Mouse (Mus musculus) gastrocnemius, postnatal 14 days (tissue): ENCODE data around the gene Cutc. TPM values are rescaled to one million over a fixed set of nuclear protein-coding genes. Genes with fewer than 3 reads are reported as not detected.

Experiments
- DNase-seq: peaks from one replicate; pipeline ENCODE4 v3.0.0; 2021; ENCODE audit warnings: mixed read lengths
- intact Hi-C: fragments of 180-260 bp; cut with DNase I; formaldehyde crosslinking; loops from one replicate; pipeline ENCODE4 v1.15.1; 2025; ENCODE audit warnings: low total_unique reads
- total RNA-seq, 2 experiments: library from RNA; stranded (reverse); gene quantifications; 2 replicates each; pipeline ENCODE4 v1.2.3; 2021

The Cutc gene
- total RNA-seq, 2 experiments from 2014 or later: 10.6 to 12.5 TPM

DNA sequence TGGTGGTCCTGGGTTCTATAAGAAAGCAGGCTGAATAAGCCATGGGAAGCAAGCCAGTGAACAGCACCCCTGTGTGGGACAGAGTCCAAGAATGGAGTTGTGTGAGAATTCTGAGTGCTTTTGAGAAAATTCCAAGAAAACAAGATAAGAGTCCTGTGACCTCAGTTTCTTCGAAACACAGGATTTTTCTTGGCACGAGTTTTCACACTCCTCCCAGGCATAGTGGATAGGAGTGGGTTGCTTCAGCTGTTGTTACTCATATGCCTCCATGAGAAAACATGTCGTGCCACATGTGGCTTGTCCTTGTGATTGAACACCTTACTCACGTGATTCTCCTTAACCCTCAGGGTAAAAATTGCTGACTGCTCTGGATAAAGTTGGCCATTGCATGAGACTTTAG is 4.9 kb upstream of the Cutc start:
- intact Hi-C loops: no loop called here
- DNase-seq: no peak

DNA sequence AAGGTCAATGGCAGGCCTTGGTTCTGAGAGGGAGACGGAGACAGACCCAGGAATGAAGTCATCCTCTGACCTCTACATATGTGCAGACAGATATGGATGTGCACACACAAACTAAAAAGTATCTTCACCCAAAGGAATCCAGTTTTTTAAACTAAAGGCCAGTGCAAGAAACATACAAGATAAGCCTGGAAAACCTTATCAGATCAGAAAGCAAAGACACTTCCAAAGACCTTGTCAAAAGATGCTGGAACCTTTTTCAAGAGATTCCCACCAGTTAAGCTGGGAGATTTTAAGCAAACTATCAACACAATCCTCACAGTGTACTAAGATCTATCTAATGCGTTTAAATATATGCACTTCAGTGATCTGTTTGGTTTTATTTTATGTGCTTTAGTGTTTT is 2.8 kb upstream of the Cutc start:
- intact Hi-C loops: no loop called here
- no peak for DNase-seq

DNA sequence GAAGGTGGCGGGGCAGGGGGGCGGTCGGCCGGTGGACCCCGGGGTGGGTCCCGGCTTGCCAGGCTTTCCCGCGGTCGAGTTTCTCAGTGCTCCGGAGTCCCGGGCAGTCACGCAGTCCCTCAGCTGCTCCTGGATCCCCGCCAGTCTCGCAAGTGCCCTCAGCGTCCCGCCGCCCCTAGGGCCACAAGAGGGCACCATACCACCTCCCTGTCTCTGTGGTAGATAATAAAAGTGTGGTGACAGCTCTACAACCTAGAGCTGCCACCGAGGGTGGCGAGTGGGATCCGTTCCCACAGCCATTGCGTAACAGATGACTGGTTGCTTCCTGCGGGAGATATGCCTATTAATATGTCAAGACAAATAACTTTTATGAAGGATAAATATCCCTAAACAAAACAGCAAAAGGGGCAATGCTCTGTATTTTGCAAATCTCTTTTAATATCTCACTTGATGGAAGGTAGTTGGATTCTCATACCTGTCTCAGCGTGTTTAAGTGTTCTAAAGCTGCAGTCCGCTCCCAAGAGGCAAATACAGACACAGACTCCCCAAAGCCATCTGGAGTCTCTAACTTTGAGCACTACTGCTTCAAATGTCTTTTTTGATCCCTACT is 535 bp downstream of the Cutc start:
- intact Hi-C loops: no loop called here
- peak; percentile 91 for DNase-seq

DNA sequence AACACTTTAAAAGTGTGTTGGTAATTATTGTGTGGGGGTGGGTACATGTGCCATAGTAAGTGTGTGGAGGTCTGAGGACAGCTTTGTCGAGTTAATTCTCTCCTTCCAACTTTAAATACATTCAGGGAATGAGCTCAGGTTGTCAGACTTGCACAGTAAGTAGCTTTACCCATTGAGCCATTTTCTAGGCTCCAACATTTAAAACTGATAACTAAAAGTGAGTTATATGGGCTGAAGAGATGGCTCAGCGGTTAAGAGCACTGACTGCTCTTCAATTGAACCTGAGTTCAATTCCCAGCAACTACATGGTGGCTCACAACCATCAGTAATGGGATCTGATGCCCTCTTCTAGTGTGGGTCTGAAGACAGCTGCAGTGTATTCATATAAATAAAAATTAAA is 1.4 kb downstream of the Cutc start:
- intact Hi-C loops: no loop called here
- no peak for DNase-seq

DNA sequence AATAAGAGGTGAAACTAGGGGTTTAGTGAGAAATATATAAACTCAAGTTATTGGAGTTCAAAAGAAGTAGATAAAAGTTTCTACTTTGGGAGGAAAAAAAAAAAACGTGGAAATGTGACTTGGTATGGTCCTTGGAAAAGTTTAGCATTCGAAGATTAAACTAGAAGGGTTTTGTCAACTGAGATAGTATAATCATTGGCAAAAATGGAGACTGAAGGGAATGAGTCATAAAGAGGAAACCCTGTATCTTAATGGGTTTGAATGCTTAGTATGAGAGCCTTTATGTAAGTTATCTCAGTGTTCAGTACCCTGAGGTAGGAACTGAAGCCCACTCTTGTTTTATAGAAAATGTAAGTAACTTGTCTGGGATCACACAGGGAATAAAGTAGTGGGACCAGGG is 2.1 kb downstream of the Cutc start:
- intact Hi-C loops: no loop called here
- DNase-seq: no peak

DNA sequence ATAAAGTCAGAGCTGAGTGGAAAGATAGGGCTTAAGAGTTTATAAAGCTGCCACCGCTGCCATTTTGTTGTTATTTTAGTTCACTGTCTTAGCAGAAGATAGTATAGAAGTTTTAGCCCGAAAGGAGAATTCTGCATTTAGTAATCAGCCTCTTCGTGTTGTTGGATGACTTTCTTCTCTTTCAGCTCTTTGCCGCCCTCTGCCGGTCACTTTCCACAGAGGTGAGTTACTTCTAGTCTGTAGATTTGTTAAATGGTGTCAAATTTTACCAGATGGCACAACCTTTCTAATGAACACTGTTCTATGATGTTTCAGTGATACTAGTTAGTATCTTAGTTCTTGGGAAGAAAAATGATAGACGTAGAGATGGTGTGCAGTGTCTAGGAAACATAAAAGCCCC is 7.7 kb downstream of the Cutc start:
- intact Hi-C loops: loop anchor here (5.0 kb wide), 1 partner anchor 128 kb away; no protein-coding TSS in a partner anchor
- peak; percentile 62 for DNase-seq

DNA sequence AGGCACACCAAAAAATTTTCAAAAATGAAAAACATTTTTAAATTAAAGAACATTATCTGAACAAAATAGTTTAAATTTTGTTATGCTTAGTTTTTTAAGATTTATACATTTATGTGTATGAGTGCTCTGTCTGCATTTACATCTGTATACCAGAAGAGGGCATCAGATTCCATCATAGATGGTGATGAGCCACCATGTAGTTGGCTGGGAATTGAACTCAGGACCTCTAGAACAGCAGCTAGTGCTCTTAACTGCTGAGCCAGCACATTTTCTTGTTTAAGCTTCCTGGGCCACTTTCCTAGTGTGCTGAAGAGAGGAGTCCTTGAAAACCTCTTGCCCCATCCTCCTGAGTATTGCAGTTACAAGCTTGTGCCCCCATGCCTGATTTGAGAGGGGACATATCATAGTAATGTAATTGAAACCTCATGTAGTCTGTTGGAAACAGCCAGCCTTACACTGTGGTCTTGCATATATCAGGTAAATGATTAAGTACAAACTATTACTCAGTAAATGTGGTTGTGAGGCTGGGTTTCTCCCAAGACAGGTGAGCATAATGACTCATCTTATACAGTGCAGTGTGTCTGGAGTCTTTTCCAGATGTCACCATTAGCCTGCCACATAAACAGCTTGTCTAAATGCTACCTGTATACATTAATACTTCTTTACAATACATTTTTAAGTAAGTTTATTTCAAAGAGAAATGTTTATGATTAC is 8.9 kb downstream of the Cutc start:
- intact Hi-C loops: loop anchor here (5.0 kb wide), 1 partner anchor 129 kb away; no protein-coding TSS in a partner anchor
- DNase-seq: no peak

DNA sequence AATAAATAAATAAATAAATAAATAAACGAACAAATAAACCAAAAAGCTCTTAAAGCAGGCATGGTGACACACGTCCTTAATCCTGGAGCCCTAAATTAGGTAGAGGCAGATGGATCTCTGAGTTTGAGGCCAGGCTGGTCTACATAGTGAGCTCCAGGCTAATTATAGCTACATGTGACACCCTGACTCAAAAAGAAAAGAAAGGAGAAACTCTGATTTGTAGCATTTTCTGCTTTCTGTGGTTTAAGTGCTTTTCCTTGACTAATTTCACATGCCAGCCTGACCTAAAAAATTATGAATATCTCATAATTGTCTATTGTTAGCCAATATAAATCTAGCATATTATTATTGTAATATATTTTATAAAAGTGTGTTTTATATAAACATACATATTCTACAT is 9.6 kb downstream of the Cutc start:
- intact Hi-C loops: loop anchor here (5.0 kb wide), 1 partner anchor 130 kb away; no protein-coding TSS in a partner anchor
- no peak for DNase-seq

DNA sequence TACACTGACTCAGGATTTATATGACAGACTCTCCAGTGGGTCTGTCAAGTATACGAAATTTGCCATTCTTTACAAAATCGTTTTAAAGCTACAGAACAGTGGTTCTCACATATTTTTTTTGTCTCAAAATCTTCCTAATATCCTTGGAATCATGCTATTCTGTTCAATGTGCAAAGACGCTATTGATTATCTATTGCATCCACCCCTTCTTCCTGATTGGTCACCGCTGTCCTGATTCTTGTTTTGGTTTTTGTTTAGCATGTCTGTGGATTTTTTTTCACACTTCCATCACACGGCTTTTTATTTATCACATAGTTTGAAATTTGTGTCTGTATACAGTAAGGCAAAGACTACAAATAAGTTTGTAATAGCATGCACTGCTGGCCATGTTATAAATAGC is 13.7 kb downstream of the Cutc start:
- intact Hi-C loops: no loop called here
- no peak for DNase-seq

DNA sequence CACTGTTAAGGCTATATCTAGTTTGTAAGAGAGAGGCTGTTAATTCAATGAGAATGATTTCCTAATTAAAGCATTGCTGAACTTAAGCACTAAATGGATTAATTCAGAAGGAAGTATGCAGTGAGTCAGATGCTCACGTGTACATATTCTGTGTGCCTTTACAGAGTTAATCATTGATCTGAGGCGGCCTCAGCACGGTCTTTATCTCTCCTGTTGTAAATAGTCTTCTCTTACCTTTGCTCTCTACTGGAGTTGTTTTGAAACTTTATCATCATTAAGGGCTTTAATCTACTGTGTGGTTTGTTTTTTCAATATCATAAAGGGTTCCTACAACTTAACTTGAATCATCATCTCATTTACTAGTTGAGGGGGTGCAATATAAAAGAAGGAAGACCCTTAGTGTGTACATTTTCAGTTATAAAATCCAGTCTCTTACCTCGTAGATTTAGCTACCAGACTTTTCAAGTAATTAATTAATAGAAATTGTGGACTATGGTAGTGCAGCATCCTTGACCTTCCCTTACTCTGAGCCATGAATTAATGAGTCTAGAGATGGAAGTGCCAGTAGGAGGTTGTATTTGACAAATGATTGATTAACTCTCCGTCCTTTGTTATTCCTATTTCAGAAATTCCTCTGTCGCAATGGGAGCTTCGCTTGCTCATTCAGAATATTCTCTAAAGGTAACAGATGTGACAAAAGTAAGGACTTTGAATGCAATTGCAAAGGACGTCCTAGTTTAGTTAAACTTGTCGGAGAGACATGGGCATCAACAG is 14.9 kb downstream of the Cutc start:
- DNase-seq: no peak
- intact Hi-C loops: no loop called here

DNA sequence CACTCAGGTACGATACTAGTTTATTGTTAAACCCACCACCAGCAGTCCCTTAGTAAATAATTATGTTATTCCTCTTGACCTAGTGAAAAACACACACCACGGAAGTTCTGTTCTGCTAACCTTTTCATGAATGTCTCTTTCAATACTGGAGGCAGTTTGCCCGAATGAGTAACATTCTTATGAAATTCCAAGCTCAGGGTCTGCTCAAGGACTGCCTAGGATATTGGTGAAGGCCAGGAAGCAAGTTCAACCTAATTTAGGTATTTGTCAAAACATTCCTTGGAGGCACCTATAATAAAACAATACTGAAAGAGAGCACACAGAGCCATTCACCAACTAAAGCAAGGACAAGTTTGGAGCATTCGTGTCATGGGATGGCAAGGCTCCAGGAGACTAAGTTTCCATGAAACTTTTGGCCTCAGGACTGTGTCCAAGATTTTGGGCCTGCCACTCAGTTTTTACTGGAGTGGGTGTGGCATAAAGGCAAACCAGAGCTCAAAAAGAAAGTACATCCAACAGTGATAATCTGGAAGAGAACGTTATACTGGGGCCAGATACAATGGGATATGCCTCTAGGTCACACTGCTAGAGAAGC is 16.7 kb downstream of the Cutc start:
- intact Hi-C loops: no loop called here
- DNase-seq: no peak

DNA sequence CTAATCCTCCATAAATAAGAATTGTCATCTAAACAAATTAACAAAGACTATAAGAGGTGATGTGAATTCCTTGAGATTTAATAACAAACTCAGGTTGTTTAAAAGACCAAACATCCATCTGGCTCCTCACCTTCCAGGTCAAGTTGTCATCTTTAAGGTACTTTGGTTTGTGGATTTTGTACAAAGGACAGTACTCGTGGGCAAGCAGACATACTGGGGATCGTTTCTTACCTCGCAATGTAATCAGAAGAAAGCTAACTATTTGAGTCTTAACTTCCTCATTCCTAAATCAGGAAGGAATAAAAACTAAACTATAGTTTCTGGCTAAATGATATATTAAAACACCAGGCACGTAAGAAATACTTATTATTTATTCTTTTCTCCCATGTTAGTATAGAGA is 17.8 kb downstream of the Cutc start:
- DNase-seq: no peak
- intact Hi-C loops: no loop called here

DNA sequence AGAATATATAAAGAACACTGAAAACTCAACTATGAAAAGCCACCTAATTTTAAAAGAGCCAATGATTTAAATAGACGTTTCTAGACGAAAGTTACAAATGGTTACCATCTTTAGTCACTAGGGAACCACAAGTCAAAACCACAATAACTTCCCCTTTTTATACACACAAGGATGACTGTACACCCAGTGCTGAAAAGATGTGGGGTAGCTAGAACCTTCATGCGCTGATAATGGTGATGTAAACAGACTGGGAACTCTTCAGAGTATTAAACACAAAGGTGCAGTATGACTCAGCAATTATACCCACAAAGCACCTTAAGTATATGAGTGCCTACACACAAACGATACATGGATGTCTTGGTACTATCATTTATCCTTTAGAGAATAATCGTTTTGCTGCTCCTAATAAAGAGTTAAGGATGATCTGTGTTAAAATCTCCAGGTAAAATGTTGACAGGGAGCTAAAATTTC is 18.7 kb downstream of the Cutc start:
- no peak for DNase-seq
- intact Hi-C loops: no loop called here

DNA sequence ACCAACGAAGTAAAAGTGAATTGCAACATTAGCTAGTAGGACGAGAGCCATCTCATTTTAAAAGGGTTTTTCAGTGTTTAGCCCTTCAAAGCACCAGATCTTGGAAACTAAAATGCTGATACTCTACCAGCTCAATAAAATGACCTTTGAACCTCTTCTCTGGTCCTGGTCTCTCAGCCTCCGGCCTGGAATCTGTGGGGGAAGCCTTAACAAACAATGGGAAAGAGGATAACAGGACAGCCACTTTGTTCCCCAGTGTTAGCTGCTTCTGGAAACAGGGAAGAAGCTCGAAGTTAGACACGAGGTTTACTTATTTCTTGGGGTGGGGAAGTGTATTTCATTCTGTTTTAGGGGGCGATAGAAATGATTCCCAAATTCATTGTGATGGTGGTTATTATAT is 19.5 kb downstream of the Cutc start:
- intact Hi-C loops: no loop called here

DNA sequence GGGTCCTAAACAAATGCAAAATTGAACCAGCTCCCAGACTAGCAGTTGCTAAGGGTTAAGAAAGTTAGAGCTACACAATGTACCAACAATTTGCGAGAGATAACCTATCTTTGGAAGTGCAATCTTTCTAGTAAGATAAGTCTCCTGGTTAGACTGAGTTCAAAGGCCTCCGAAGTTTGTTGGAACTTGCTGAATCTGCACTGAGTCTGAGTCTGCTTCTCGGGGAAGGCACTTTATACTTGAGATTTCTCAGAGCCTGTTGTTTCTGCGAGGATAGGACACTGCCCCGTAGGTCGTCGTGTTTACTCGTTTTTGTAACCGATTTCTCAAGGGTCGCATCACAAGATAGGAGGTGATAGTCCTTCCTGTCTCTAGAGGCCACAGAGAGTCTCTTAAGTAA is 22.6 kb downstream of the Cutc start:
- intact Hi-C loops: no loop called here
- DNase-seq: no peak

More for the DNA sequence above, 19.5 kb downstream of the Cutc start:
- no peak for DNase-seq

DNA sequence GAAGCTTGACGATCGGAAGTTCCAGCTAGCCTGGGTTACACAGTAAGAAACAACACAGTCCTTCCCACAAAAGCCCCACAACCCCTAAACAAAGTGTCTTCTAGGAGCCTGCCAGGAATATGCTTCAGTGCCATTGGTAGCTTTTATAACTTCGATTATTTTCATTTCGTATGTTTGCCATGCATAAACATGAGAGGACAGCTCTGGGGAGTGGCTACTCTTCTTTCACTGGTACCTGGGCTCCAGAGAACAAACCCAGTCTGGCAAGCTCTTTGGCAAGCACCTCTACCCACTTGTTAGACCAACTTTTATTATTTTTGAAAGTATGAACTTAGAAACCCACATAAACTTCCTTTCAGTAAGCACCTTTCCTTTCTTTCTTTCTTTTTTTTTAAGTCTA is 23.8 kb downstream of the Cutc start:
- intact Hi-C loops: no loop called here
- DNase-seq: no peak

DNA sequence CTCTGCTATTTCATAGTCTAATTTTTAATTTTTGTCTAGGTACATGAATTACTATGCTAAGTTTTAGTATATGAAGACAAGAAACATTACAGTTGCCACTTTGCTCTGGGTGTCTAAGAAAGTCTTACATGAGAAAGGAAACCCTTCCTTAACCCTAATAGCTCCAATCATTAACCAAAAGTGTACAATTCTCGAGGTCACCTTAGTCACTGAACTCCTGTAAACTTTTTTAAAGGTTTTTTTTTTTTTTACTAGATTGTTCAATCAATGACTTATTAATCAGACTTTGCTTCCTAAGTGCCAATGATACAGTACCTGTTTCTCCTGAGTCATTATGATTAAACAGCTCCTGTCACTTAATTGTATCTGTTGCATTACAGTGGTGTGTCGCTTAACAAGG is 24.5 kb downstream of the Cutc start:
- intact Hi-C loops: no loop called here
- no peak for DNase-seq

DNA sequence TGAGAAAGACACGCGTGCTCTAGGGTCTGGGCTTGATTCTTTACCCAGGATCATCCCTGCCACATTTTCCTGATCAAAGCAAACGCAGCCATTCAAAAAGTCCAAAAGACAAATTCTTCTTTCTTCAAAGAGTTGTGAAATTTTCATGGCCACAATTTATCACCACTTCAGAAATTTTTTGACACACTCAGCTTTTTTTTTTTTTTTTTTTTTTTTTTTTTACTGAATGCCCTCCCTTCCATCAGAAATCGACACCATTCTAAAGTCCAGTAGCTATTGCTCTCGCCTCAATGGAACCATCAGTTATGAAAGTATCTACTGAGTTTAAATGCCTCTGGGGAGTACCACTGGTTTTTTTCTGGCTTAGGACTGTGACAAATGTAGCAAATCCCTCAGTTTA is 27.6 kb downstream of the Cutc start:
- no peak for DNase-seq
- intact Hi-C loops: no loop called here

DNA sequence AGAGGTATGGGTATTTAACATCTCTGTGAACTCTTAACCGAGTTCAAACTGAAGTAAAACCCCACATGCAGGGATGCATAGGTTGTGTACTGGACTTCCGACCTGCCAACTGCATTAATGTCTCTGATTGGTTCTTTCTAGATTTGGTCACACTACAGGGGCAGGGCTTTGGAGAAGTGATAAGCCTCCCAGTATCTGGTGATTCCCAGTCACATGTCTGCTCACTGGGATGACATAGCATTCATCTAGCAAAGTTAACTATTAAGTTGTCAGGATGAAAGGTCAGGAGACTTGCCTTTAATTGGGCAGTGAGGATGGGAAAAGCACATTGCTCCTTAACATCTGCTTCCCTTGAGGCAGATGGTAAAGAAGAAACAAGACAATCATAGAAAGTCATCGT is 29.2 kb downstream of the Cutc start, which contains the start of gene Abcc2:
Gene Abcc2, plus strand, starts transcription at position 213 of the 400 bp plus-strand sequence.
- DNase-seq: no peak
- intact Hi-C loops: no loop called here

DNA sequence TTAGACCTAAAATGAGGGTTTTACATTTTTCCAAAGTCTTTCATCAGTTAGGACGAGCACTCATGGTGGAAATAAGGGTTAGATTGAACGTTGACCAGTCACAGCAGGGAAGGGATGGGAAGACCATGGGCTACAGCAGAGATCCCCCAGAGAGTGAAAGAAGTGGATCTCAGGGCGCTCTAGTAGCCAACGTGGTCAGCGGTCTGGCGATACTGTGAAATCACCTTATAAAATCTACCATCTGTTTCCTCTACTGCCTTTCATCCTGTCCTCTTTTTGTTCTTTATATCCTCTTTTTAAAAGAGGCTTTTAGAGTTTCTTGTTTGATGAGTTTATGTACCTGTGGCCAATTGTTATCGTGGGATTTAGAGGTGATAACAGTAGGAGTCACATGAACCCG is 32.0 kb downstream of the Cutc start:
- no peak for DNase-seq
- intact Hi-C loops: no loop called here
